Mouse (Mus musculus) heart, embryonic 15.5 days (tissue): ENCODE results near the gene Lamp1. TPM values are rescaled to one million over a fixed set of nuclear protein-coding genes. Genes with fewer than 3 reads are reported as not detected.

Experiments used
- ATAC-seq: fragments of 200-750 bp; cut with Nextera tagmentation; replicated peaks from 2 replicates; pipeline ENCODE4 v1.8.0; 2017; ENCODE audit warnings: low read depth, moderate TSS enrichment; ENCODE audit not compliant: insufficient number of reproducible peaks, insufficient read depth, low FRiP score
- H3K27ac ChIP-seq: fragments of 300-500 bp; sonication (generic); 2 replicates; pipeline ENCODE4 v1.5.1; 2015; ENCODE audit warnings: mild to moderate bottlenecking, inconsistent platforms
- H3K27me3 ChIP-seq: fragments of 300-500 bp; sonication (generic); 2 replicates; pipeline ENCODE4 v1.6.1; 2015; ENCODE audit warnings: inconsistent platforms
- H3K36me3 ChIP-seq: fragments of 300-500 bp; sonication (generic); 2 replicates; pipeline ENCODE4 v1.6.1; 2015; ENCODE audit warnings: mild to moderate bottlenecking, inconsistent platforms
- H3K4me1 ChIP-seq: fragments of 300-500 bp; sonication (generic); replicated peaks from 2 replicates; pipeline ENCODE4 v1.6.1; 2015; ENCODE audit warnings: inconsistent platforms
- H3K4me2 ChIP-seq: fragments of 300-500 bp; sonication (generic); 2 replicates; pipeline ENCODE4 v1.6.1; 2015; ENCODE audit warnings: inconsistent platforms, mild to moderate bottlenecking, moderate library complexity
- H3K4me3 ChIP-seq: fragments of 300-500 bp; sonication (generic); 2 replicates; pipeline ENCODE4 v1.5.1; 2015; ENCODE audit warnings: mild to moderate bottlenecking, inconsistent platforms
- H3K9ac ChIP-seq: fragments of 300-500 bp; sonication (generic); 2 replicates; pipeline ENCODE4 v1.6.1; 2015; ENCODE audit warnings: mild to moderate bottlenecking, inconsistent platforms
- H3K9me3 ChIP-seq: fragments of 300-500 bp; sonication (generic); replicated peaks from 2 replicates; pipeline ENCODE4 v1.6.1; 2016; ENCODE audit warnings: inconsistent platforms
- WGBS: fragments of 180-500 bp; shearing (Covaris S2); methylation state at CpG from one replicate; pipeline ENCODE4 v1.1.7; 2015; ENCODE audit warnings: mixed read lengths; 5-methylcytosine and 5-hydroxymethylcytosine counted together
- polyA plus RNA-seq: library from polyadenylated mRNA; unstranded; fragments of >200 nt; fragmentation: Nextera tagmentation; extraction: Ambion mirVana; gene quantifications from 2 replicates; pipeline ENCODE4 v1.2.1, GENCODE M21; 2015

Gene Lamp1
- polyA plus RNA-seq, 1 experiment from 2014 or later = 285 TPM

- ATAC-seq = no peak
- no peak overlapping the region for H3K27ac ChIP-seq
- H3K27me3 ChIP-seq = no peaks in the 10 kb centered on the region
- no peak overlapping the region for H3K4me3 ChIP-seq
- no peak overlapping the region for H3K9ac ChIP-seq
- no peak overlapping the region for H3K4me2 ChIP-seq
- H3K36me3 ChIP-seq = peaks cover 19% of the 10 kb centered on the region
- no peaks in the 10 kb centered on the region for H3K9me3 ChIP-seq
- 81% methylated on average over 5 of the region's 5 CpGs for WGBS
- H3K4me1 ChIP-seq = peaks cover 29% of the 10 kb centered on the region
Measured at GRCm38 (mm10) chr8:13164361-13164760, 5.4 kb downstream of the Lamp1 start.

- H3K9me3 ChIP-seq = no peaks in the 10 kb centered on the region
- peak; percentile 62 for ATAC-seq
- no peak overlapping the region for H3K4me3 ChIP-seq
- H3K4me1 ChIP-seq = peaks cover 21% of the 10 kb centered on the region
- 30% methylated on average over 1 of the region's 1 CpGs for WGBS
- H3K9ac ChIP-seq = no peak overlapping the region
- H3K4me2 ChIP-seq = 0 out of 2 replicates have a peak overlapping the region, but pooled peaks have one; percentile 16
- H3K27me3 ChIP-seq = no peaks in the 10 kb centered on the region
- peaks cover 54% of the 10 kb centered on the region for H3K36me3 ChIP-seq
- H3K27ac ChIP-seq = peak overlapping the region; percentile 76
Measured at GRCm38 (mm10) chr8:13170510-13170909, 11.5 kb downstream of the Lamp1 start.

- H3K36me3 ChIP-seq = peaks cover 50% of the 10 kb centered on the region
- H3K9ac ChIP-seq = no peak overlapping the region
- no peak overlapping the region for H3K4me2 ChIP-seq
- no peaks in the 10 kb centered on the region for H3K9me3 ChIP-seq
- 86% methylated on average over 4 of the region's 4 CpGs for WGBS
- no peak overlapping the region for H3K27ac ChIP-seq
- H3K4me3 ChIP-seq = no peak overlapping the region
- H3K27me3 ChIP-seq = no peaks in the 10 kb centered on the region
- peaks cover 16% of the 10 kb centered on the region for H3K4me1 ChIP-seq
- no peak for ATAC-seq
Measured at GRCm38 (mm10) chr8:13174305-13174704, 15.3 kb downstream of the Lamp1 start.

- Histone ChIP-seq H3K36me3 (peaks cover 50% of the 10 kb centered on the region), H3K4me1 (peaks cover 17% of the 10 kb centered on the region), H3K9ac (no peak overlapping the region), H3K4me3 (no peak overlapping the region), H3K27me3 (no peaks in the 10 kb centered on the region), H3K27ac (no peak overlapping the region), H3K4me2 (no peak overlapping the region), H3K9me3 (no peaks in the 10 kb centered on the region)
- WGBS = 81% methylated on average over 4 of the region's 4 CpGs
- ATAC-seq = no peak
Measured at GRCm38 (mm10) chr8:13174811-13175210, 15.8 kb downstream of the Lamp1 start.

GRCm38 (mm10) chr8:13175650-13176049, 16.7 kb downstream of the Lamp1 start:
- Histone ChIP-seq H3K4me2 (no peak overlapping the region), H3K9ac (no peak overlapping the region), H3K27ac (no peak overlapping the region), H3K4me1 (peaks cover 19% of the 10 kb centered on the region), H3K9me3 (no peaks in the 10 kb centered on the region), H3K36me3 (peaks cover 50% of the 10 kb centered on the region), H3K27me3 (no peaks in the 10 kb centered on the region), H3K4me3 (no peak overlapping the region)
- ATAC-seq = no peak
- WGBS = 84% methylated on average over 1 of the region's 1 CpGs

GRCm38 (mm10) chr8:13177173-13177852, 18.4 kb downstream of the Lamp1 start:
- Histone ChIP-seq H3K9ac (no peak overlapping the region), H3K27me3 (no peaks in the 10 kb centered on the region), H3K4me3 (no peak overlapping the region), H3K27ac (no peak overlapping the region), H3K4me2 (no peak overlapping the region), H3K4me1 (peaks cover 29% of the 10 kb centered on the region), H3K36me3 (peaks cover 48% of the 10 kb centered on the region), H3K9me3 (no peaks in the 10 kb centered on the region)
- no peak for ATAC-seq
- WGBS = 86% methylated on average over 7 of the region's 7 CpGs

- Histone ChIP-seq H3K27ac (no peak overlapping the region), H3K4me2 (no peak overlapping the region), H3K27me3 (no peaks in the 10 kb centered on the region), H3K4me3 (no peak overlapping the region), H3K36me3 (peaks cover 40% of the 10 kb centered on the region), H3K9me3 (no peaks in the 10 kb centered on the region), H3K9ac (no peak overlapping the region), H3K4me1 (peaks cover 31% of the 10 kb centered on the region)
- no peak for ATAC-seq
- WGBS = 90% methylated on average over 5 of the region's 5 CpGs
Measured at GRCm38 (mm10) chr8:13178137-13178536, 19.2 kb downstream of the Lamp1 start.

GRCm38 (mm10) chr8:13179482-13179881, 20.5 kb downstream of the Lamp1 start:
- peaks cover 26% of the 10 kb centered on the region for H3K36me3 ChIP-seq
- H3K9ac ChIP-seq = 0 out of 2 replicates have a peak overlapping the region, but pooled peaks have one; percentile 26
- no peak overlapping the region for H3K4me2 ChIP-seq
- no peak overlapping the region for H3K4me3 ChIP-seq
- ATAC-seq = no peak
- no peak overlapping the region for H3K27ac ChIP-seq
- no peaks in the 10 kb centered on the region for H3K9me3 ChIP-seq
- peaks cover 31% of the 10 kb centered on the region for H3K4me1 ChIP-seq
- 59% methylated on average over 6 of the region's 6 CpGs for WGBS
- H3K27me3 ChIP-seq = no peaks in the 10 kb centered on the region

- Histone ChIP-seq H3K9me3 (no peaks in the 10 kb centered on the region), H3K4me1 (peaks cover 31% of the 10 kb centered on the region), H3K4me2 (no peak overlapping the region), H3K27me3 (no peaks in the 10 kb centered on the region), H3K27ac (no peak overlapping the region), H3K36me3 (peaks cover 22% of the 10 kb centered on the region), H3K9ac (0 out of 2 replicates have a peak overlapping the region, but pooled peaks have one; percentile 26), H3K4me3 (no peak overlapping the region)
- 66% methylated on average over 7 of the region's 7 CpGs for WGBS
- ATAC-seq = no peak
Measured at GRCm38 (mm10) chr8:13179948-13180347, 21.0 kb downstream of the Lamp1 start.

- 72% methylated on average over 9 of the region's 9 CpGs for WGBS
- H3K4me3 ChIP-seq = no peak overlapping the region
- peaks cover 31% of the 10 kb centered on the region for H3K4me1 ChIP-seq
- H3K27me3 ChIP-seq = no peaks in the 10 kb centered on the region
- H3K9ac ChIP-seq = no peak overlapping the region
- no peak overlapping the region for H3K4me2 ChIP-seq
- no peaks in the 10 kb centered on the region for H3K9me3 ChIP-seq
- H3K36me3 ChIP-seq = peaks cover 17% of the 10 kb centered on the region
- no peak for ATAC-seq
- peak overlapping the region; percentile 76 for H3K27ac ChIP-seq
Measured at GRCm38 (mm10) chr8:13180408-13180807, 21.4 kb downstream of the Lamp1 start.

GRCm38 (mm10) chr8:13180911-13181690, 22.1 kb downstream of the Lamp1 start:
- peak overlapping the region; percentile 76 for H3K27ac ChIP-seq
- peak; percentile 43; the same call in 1 of the 2 replicates for ATAC-seq
- H3K4me2 ChIP-seq = no peak overlapping the region
- no peaks in the 10 kb centered on the region for H3K27me3 ChIP-seq
- H3K9me3 ChIP-seq = no peaks in the 10 kb centered on the region
- 0 out of 2 replicates have a peak overlapping the region, but pooled peaks have one; percentile 28 for H3K9ac ChIP-seq
- no peak overlapping the region for H3K4me3 ChIP-seq
- H3K36me3 ChIP-seq = peaks cover 10% of the 10 kb centered on the region
- H3K4me1 ChIP-seq = peaks cover 31% of the 10 kb centered on the region
- 50% methylated on average over 18 of the region's 18 CpGs for WGBS
